Mouse (Mus musculus) lung, adult 2 months (tissue): ENCODE results near the gene Ppard.

Experiments
- CTCF ChIP-seq: fragments of 200-500 bp; IDR thresholded peaks from 2 replicates; pipeline ENCODE4 v1.5.1; 2011; ENCODE audit warnings: mild to moderate bottlenecking, low read length, control low read depth; ENCODE audit not compliant: insufficient read depth
- POLR2A ChIP-seq: fragments of 200-500 bp; IDR thresholded peaks from 2 replicates; pipeline ENCODE4 v1.6.1; 2011; ENCODE audit warnings: low read depth, mild to moderate bottlenecking, control low read depth, low read length, borderline replicate concordance; ENCODE audit errors: extremely low read depth

GRCm38 (mm10) chr17:28249062-28249461, 16.6 kb downstream of the Ppard start:
- no peak for TF ChIP-seq POLR2A
- TF ChIP-seq CTCF = no peak
